8 mouse cellular contexts compared by ENCODE assay signal in the genomic region with DNA sequence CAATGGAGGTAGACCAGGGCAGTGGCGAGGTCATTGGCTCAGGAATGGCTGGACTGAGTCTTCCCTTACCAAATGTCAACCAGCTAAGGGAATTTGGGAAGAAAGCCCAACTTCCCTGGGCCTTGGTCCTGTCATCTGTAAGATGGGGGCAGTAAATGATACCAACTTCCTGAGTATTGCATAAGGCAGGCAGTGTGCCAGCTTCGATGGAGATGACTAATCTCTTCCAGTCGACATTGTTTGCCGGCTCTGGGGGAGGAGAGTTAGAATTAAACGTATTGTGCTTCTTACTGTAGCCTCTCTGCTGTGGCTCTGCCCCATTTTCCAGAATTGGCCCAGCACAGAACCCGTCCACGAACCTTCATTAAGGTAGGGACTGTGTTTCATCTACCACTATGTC. TPM values are rescaled to one million over a fixed set of nuclear protein-coding genes. Genes with fewer than 3 reads are reported as not detected.
DNase-seq lines count a peak whose midpoint lies in the region; ATAC-seq lines count a peak whose summit lies in the region.

No protein-coding gene starts in this region.

- peak; percentile 70 for ATAC-seq in granulocyte monocyte progenitor cell, adult 5-6 weeks (replicated peaks; ENCODE audit: poor library complexity, severe bottlenecking)

- DNase-seq in 416B (ENCODE audit: low read depth): peak; percentile 95
- peak; percentile 93 for DNase-seq in NIH3T3 (ENCODE audit: low read depth)
- DNase-seq in lung, postnatal 10 days: peak; percentile 63
- DNase-seq in embryo, embryonic 10.5 days (ENCODE audit: low spot score): no peak
- no peak for DNase-seq in kidney, adult 9 months
- DNase-seq in thymus, postnatal 14 days: no peak
- DNase-seq in neural tube, embryonic 10.5 days (ENCODE audit: extremely low spot score, low spot score): no peak

RNA-seq across cellular contexts. Expression of a gene that starts 23.0 kb away (rescaled TPM):
- total RNA-seq in granulocyte monocyte progenitor cell, adult 5-6 weeks (2014; fragmentation: Nextera tagmentation): not detected in 2 replicates
- total RNA-seq in granulocyte monocyte progenitor cell, adult 5-6 weeks (2017): not detected in 2 replicates

Comparison
In these comparisons a context has a peak if more than half of its experiments do, and no peak if none do; other contexts are left out.
1. DNase-seq: peak in 416B (single experiment), NIH3T3 (single experiment) and lung, postnatal 10 days (single experiment); none in embryo, embryonic 10.5 days (single experiment), kidney, adult 9 months (single experiment), thymus, postnatal 14 days (single experiment) and neural tube, embryonic 10.5 days (single experiment).